In the genomic region with DNA sequence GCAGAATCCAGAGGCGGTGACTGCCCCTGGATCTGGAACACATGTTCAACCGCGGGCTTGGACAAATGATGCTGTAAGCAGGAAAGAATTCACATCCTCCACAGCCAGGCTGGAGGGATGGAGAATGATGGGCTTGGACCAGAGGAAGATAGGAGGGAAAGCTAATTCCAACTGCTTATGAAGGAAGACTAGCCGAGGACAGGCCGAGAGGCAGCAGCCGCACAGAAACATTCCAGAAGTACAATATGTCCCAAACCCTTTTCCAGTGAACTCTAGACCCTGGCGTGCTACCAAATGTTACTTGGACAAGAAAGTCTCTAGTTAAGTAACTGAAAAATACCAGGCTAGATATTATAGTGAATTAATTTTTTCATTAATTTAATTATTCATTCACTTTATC, we compare ENCODE assay signal across 16 mouse cellular contexts. TPM values are rescaled to one million over a fixed set of nuclear protein-coding genes. Genes with fewer than 3 reads are reported as not detected.
DNase-seq lines count a peak whose midpoint lies in the region; ATAC-seq and TF ChIP-seq lines count a peak whose summit lies in the region.
"Had no signal": no experiment of that assay in that cellular context is flagged by ENCODE, and none has a peak within 500 bp of the region (broad histone marks: within the 10 kb centered on the region; RNA-seq: fewer than 3 reads in every experiment).

No protein-coding gene starts in this region.

- no peaks in the 10 kb centered on the region for H3K4me1 ChIP-seq in lung, adult 2 months (ENCODE audit: control insufficient read depth, insufficient read depth, low read length)
- peaks cover 13% of the 10 kb centered on the region for H3K4me1 ChIP-seq in kidney, postnatal 0 days (replicated peaks; ENCODE audit: insufficient read depth, low read length)
- H3K4me1 ChIP-seq in forebrain, embryonic 15.5 days: no peaks in the 10 kb centered on the region

- no peak overlapping the region for H3K4me2 ChIP-seq in kidney, postnatal 0 days (ENCODE audit: low read length)
- no peak overlapping the region for H3K4me2 ChIP-seq in forebrain, embryonic 15.5 days (replicated peaks)
- H3K4me2 ChIP-seq: embryonic facial prominence, embryonic 13.5 days; liver, embryonic 12.5 days; midbrain, embryonic 12.5 days had no signal

- peak; percentile 22 to 58 for DNase-seq in adrenal gland, adult (ENCODE audit: inconsistent age in 2 of 2, low spot score in 1 of 2)
- DNase-seq in adrenal gland, adult 8-10 months: no peak
- DNase-seq in lung, adult 18-20 months: peak; percentile 24 to 65
- DNase-seq in lung, adult 2 months: no peak
- DNase-seq in kidney, postnatal 0 days (ENCODE audit: low spot score): peak; percentile 61
- peak; percentile 66 for DNase-seq in testis, postnatal 10 days (ENCODE audit: low spot score)
- no peak for DNase-seq in thymus, postnatal 25 days
- DNase-seq: cerebellum, adult 18-20 months; right cerebral cortex, postnatal 4 days; thymus, adult 18-20 months had no signal

- H3K9ac ChIP-seq in kidney, postnatal 0 days (ENCODE audit: low read depth, low read length): no peak overlapping the region
- H3K9ac ChIP-seq in forebrain, embryonic 15.5 days (replicated peaks): no peak overlapping the region
- H3K9ac ChIP-seq: embryonic facial prominence, embryonic 13.5 days; liver, embryonic 12.5 days; midbrain, embryonic 12.5 days had no signal

- H3K27ac ChIP-seq in kidney, postnatal 0 days: no peak overlapping the region
- H3K27ac ChIP-seq in forebrain, embryonic 15.5 days (replicated peaks): no peak overlapping the region
- H3K27ac ChIP-seq: embryonic facial prominence, embryonic 13.5 days; liver, embryonic 12.5 days; midbrain, embryonic 12.5 days had no signal

- H3K36me3 ChIP-seq in kidney, postnatal 0 days (ENCODE audit: insufficient read depth, low read length): no peaks in the 10 kb centered on the region
- no peaks in the 10 kb centered on the region for H3K36me3 ChIP-seq in forebrain, embryonic 15.5 days
- H3K36me3 ChIP-seq: embryonic facial prominence, embryonic 13.5 days; liver, embryonic 12.5 days; midbrain, embryonic 12.5 days had no signal

- no peak for TF ChIP-seq POLR2A in lung, adult 2 months (IDR thresholded peaks at IDR 0.05; ENCODE audit: borderline replicate concordance, extremely low read depth, low read depth, low read length)

- no peak for ATAC-seq in kidney, postnatal 0 days (replicated peaks; ENCODE audit: low FRiP score, low read depth)
- no peak for ATAC-seq in forebrain, embryonic 15.5 days (replicated peaks)
- ATAC-seq: hindbrain, embryonic 16.5 days; liver, embryonic 12.5 days had no signal

- no peak overlapping the region for H3K4me3 ChIP-seq in lung, adult 2 months (replicated peaks; ENCODE audit: extremely low read depth, low read depth, low read length)
- no peak overlapping the region for H3K4me3 ChIP-seq in kidney, postnatal 0 days (replicated peaks; ENCODE audit: low read depth, low read length)
- H3K4me3 ChIP-seq in forebrain, embryonic 15.5 days: no peak overlapping the region
- H3K4me3 ChIP-seq: embryonic facial prominence, embryonic 13.5 days; liver, embryonic 12.5 days; midbrain, embryonic 12.5 days had no signal

- 69% methylated on average over 7 of the region's 7 CpGs for WGBS in lung, adult 2 months
- WGBS in kidney, postnatal 0 days: 67% methylated on average over 7 of the region's 7 CpGs
- 90% methylated on average over 7 of the region's 7 CpGs for WGBS in forebrain, embryonic 15.5 days

- no peaks in the 10 kb centered on the region for H3K9me3 ChIP-seq in kidney, postnatal 0 days (replicated peaks; ENCODE audit: low read length)
- H3K9me3 ChIP-seq in forebrain, embryonic 15.5 days: no peaks in the 10 kb centered on the region
- H3K9me3 ChIP-seq: embryonic facial prominence, embryonic 13.5 days; liver, embryonic 12.5 days; midbrain, embryonic 12.5 days had no signal

- no peaks in the 10 kb centered on the region for H3K27me3 ChIP-seq in kidney, postnatal 0 days (ENCODE audit: insufficient read depth, low read length)
- H3K27me3 ChIP-seq in forebrain, embryonic 15.5 days: no peaks in the 10 kb centered on the region
- H3K27me3 ChIP-seq: embryonic facial prominence, embryonic 13.5 days; midbrain, embryonic 12.5 days had no signal

- TF ChIP-seq CTCF in lung, adult 2 months (IDR thresholded peaks at IDR 0.05; ENCODE audit: insufficient read depth, low read length): no peak
- no peak for TF ChIP-seq CTCF in kidney, postnatal 0 days (IDR thresholded peaks at IDR 0.05; ENCODE audit: low read depth)

RNA-seq across cellular contexts. Expression of a gene that starts 24.5 kb away (rescaled TPM):
- not detected for total RNA-seq in adrenal gland, adult 8-10 months (2022)
- 0.07 and 0.17 TPM in 2 replicates for polyA plus RNA-seq in lung, adult 2 months (2012; rRNA removed)
- 1.1 and 1.3 TPM in 2 replicates for polyA plus RNA-seq in kidney, postnatal 0 days (2015; fragmentation: Nextera tagmentation; extraction: Ambion mirVana)
- polyA plus RNA-seq in forebrain, embryonic 15.5 days (2015; fragmentation: Nextera tagmentation; extraction: Ambion mirVana): not detected in 2 replicates
- total RNA-seq: neutrophil, adult 5-6 weeks had no signal
- polyA plus RNA-seq: embryonic facial prominence, embryonic 13.5 days; hindbrain, embryonic 16.5 days; midbrain, embryonic 12.5 days had no signal

Comparison
In these comparisons a context has a peak if more than half of its experiments do, and no peak if none do; other contexts are left out.
1. DNase-seq: peak in adrenal gland, adult (2 of 2), lung, adult 18-20 months (2 of 2), kidney, postnatal 0 days (single experiment) and testis, postnatal 10 days (single experiment); none in adrenal gland, adult 8-10 months (single experiment), lung, adult 2 months (single experiment) and thymus, postnatal 25 days (single experiment).